Mouse (Mus musculus) brown adipose tissue, adult 24 weeks (tissue): Measurements from ENCODE around the gene Papss1. TPM values are rescaled to one million over a fixed set of nuclear protein-coding genes. Genes with fewer than 3 reads are reported as not detected.

ENCODE experiments used
- H3K27ac ChIP-seq: fragments of 200-500 bp; replicated peaks from 2 replicates; pipeline ENCODE4 v1.5.1; 2012; ENCODE audit warnings: low read depth, mild to moderate bottlenecking, low read length
- H3K4me1 ChIP-seq: fragments of 200-500 bp; 2 replicates; pipeline ENCODE4 v1.6.1; 2012; ENCODE audit warnings: low read length, mixed read lengths; ENCODE audit not compliant: control insufficient read depth, insufficient read depth, insufficient read length
- H3K4me3 ChIP-seq: fragments of 200-500 bp; 2 replicates; pipeline ENCODE4 v1.5.1; 2012; ENCODE audit warnings: low read depth, mild to moderate bottlenecking, low read length, moderate library complexity; ENCODE audit not compliant: insufficient read depth
- polyA plus RNA-seq: library from polyadenylated mRNA; stranded (reverse); fragments of >200 nt; gene quantifications from 2 replicates; pipeline ENCODE4 v1.2.4, GENCODE M21; 2012; ENCODE audit not compliant: missing spikeins, insufficient read depth, insufficient read length

Papss1 gene
- polyA plus RNA-seq, 1 experiment: 22.6 TPM

DNA sequence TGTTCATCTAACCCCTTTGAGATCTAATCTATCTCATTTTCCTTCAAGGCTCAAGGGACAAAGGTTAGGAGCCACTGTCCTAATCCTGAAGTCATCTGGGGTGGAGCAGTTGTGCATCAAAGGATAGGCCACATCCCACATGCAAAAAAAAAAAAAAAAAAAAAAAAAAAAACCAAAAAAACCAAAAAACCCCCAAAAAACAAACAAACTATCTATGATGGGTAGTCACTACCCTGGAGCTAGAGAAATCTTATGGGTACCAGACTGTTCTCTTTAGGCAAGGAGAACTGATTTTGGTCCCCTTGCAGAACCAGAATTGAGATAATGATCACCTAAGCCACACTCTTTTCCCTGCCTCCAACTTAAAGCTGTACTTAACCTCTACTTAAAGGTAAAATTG, 3.0 kb upstream of the Papss1 start:
- H3K27ac ChIP-seq: no peak overlapping the region
- 0 out of 2 replicates have a peak, but pooled peaks cover 2% of the 10 kb centered on the region for H3K4me1 ChIP-seq
- no peak overlapping the region for H3K4me3 ChIP-seq

DNA sequence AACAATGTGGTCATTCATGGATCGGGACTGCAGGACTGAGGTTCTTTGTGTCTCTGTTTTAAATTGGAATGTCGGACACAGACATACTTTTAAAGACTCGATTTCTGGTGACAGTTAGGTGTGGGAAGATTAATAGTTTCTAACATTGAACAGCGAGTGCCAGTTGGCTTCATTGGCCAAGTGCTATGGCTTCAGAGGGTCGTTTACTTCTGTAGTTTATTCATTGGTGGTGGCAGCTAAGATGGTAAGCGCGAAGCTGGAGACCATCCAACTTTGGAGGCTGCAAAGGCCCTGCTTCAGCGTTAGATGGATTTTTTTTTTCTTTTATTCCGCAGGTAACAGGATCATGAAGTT, 666 bp downstream of the Papss1 start:
- Histone ChIP-seq H3K4me1 (0 out of 2 replicates have a peak, but pooled peaks cover 2% of the 10 kb centered on the region), H3K27ac (no peak overlapping the region), H3K4me3 (peak overlapping the region; percentile 79)

DNA sequence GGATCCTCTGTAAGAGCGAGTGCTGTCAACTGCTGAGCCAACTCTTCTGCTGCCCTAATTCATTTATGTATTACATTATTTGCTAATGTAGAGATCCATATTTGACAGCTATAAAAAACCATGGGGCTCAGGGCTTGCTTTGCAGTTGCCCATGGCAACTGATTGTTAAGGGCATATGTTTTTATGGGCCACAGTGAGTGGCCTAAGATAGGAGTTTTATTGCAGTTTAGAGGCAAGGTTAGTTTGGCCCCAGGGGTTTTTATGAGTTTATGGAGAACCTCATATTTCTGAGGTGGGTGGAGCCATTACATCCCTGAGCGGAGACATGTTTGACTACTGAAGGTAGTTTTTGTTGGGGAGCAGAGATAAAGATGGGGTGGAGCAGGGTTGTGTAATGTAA, 1.7 kb downstream of the Papss1 start:
- Histone ChIP-seq H3K4me1 (0 out of 2 replicates have a peak, but pooled peaks cover 2% of the 10 kb centered on the region), H3K27ac (no peak overlapping the region), H3K4me3 (no peak overlapping the region)

DNA sequence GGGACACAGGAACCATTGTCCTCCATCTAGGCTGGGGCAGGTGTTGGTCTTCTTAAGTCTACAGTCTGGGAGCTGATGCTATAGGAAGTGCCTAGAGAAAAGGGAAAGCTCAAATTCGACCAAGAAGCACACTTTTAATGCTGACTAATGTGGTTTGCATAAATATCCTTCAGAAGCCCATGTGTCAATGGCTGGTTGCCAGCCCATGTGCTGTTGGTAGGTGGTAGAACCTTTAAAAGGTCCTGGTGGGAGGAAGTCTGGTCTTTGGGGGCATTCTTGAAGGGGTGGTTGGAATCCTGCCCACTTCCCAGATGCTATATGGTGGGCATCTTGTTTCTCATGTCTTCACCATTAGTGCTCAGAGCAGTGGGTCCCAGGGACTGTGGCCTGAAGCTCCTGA, 5.9 kb downstream of the Papss1 start:
- no peak overlapping the region for H3K27ac ChIP-seq
- H3K4me3 ChIP-seq: no peak overlapping the region
- no peaks in the 10 kb centered on the region for H3K4me1 ChIP-seq

DNA sequence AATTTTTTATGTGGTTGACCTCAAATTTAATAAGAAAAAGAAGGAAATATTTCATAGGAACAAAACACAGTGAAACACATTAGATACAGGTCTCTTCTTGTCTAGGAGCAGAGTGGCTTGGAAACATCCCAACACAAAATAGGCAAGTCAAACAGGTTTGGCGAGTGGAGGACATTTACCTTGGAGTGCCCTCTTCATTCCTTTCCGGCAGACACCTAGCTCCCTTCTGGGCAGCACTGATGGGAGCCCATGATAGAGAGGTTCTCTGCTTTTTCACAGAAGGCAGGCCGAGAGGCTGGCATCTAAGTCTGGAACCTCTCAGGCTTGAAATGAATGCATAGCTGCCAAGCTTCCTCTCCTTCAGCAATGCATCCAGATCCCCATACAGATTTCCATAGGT, 9.0 kb downstream of the Papss1 start:
- no peaks in the 10 kb centered on the region for H3K4me1 ChIP-seq
- no peak overlapping the region for H3K27ac ChIP-seq
- H3K4me3 ChIP-seq: no peak overlapping the region

DNA sequence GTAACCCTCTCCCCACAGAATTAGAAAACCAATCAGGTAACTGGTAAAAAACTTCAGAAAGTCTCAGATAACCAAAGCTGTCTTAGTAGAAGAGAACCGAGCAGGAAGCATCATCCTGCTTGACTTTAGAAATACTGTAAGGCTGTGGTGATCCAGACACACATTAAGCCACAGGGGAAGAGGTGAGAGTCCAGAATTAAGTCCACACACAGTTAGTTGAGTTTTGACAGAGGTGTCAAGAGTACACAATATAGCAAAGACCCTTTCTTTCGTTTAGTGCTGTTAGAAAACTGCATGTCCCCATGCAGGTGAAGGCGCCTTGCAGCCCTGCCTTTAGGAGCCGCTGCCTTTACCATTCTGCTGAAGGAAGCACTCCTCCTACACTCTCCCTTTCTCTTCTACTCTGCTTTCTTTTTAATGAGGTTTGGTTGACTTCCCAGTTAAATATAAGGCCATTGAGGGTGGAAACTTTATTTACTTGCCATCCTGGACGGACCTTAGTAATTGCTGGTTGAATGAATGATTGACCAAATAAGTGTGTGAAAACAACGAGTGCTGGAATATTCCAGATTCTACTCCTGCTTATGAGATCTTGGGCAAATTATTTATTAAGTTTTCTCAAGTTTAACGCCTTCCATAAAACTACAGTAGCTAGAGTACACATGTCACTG, 14.0 kb downstream of the Papss1 start:
- Histone ChIP-seq H3K4me1 (no peaks in the 10 kb centered on the region), H3K4me3 (no peak overlapping the region), H3K27ac (no peak overlapping the region)

DNA sequence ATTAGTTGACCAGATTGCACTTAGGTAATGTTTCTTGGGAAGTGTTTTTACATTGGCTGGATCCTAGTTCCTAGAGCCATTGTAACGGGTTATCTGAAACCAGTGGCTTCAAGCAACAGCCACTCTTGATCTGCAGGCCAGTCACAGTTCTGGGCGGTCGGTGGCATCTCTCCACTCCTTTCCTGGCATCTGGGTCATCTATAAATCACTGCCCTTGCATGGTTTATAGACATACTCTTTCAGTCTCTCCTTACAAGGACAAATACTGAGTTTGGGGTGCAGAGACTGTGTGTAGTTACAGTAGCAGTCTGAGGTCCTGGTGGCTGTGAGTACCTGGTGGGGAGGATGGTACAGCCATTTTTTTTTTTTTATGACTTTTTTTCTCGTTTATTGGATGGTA, 15.5 kb downstream of the Papss1 start:
- H3K27ac ChIP-seq: no peak overlapping the region
- H3K4me3 ChIP-seq: no peak overlapping the region
- H3K4me1 ChIP-seq: no peaks in the 10 kb centered on the region

DNA sequence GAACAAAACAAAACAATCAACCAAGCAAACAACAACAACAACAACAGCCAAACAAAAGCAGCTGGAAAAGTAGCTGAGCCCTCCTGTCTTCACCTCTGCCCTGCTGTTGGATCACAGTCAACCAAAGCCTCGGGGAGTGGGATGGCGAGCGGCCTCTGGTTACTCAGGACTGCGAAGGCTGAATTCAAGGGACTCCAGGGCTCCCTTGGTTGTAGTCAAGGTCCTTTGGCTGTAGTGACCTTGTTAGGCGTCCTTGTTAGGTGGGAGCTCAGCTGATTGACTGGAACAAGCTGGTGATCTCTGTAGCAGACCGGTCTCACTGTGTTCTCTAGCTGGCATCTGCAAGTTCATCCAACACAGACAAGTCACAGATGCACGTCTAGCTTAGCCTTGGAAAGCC, 16.5 kb downstream of the Papss1 start:
- Histone ChIP-seq H3K27ac (no peak overlapping the region), H3K4me3 (no peak overlapping the region), H3K4me1 (no peaks in the 10 kb centered on the region)

DNA sequence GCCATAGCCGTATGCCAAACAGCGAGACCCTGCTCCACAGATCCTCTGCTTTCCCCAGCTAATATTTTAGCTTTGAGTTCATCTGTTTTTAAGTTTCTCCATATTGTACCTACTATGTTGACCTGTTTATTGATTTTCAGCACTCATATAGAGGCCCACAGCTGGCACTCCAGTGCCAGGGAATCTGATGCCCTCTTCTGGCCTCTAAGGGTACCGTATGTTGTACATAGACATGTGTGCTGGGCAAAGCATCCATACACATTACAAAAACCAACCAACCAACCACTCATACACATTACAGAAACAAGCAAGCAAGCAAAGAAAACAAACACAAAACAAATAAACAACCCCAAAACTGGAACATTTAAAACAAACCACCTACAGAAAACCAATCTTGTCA, 22.2 kb downstream of the Papss1 start:
- Histone ChIP-seq H3K4me1 (no peaks in the 10 kb centered on the region), H3K4me3 (no peak overlapping the region), H3K27ac (no peak overlapping the region)

DNA sequence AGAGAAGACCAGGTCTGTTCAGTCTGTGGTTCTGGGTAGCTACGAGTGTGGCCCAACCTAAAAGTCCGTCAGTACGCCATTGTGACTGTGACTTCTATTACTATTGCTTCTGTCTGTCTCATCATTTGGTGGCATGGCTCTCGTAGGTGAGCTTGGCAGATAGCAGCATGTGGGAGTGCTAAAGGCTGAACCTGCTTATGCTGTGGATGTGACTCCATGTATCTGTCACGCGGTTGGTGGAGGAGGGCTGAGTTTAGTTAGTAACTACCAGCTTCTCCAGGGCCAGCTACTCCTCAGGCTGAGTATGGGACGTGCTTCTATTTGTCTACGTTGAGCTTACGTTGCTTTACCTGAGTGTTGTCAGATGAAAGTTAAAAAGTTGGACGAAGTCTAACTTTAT, 23.4 kb downstream of the Papss1 start:
- H3K4me3 ChIP-seq: no peak overlapping the region
- H3K27ac ChIP-seq: no peak overlapping the region
- H3K4me1 ChIP-seq: no peaks in the 10 kb centered on the region

DNA sequence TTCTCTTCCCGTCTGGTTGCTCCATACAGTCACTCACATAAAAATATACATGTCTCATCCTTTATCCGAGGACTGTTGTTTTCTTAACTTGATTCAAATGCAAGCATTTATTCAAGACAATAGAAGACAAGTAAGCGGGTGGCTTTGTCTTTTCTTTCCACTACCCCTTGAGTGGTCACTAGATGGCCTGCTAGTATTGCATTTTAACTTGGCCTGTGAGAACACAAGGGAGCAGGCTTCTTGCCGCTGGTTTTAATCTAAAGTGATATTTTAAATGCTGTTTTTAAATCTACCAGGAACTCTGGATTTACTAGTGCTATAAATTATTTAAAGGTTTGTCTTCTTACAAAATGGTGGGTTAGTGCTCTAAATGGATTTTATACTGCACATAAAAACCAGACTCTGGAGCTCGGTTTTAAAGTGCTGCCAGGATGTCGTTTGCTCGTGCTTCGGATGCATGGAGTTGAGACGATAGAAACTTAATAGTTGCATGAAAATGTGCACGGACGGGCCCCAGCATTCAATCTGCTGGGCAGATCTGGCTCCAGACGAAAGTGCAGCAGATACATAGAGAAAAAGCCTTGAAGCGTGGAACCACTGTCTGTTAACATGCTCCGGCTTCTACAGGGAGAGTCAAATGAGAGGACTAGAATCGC, 28.7 kb downstream of the Papss1 start:
- H3K4me3 ChIP-seq: no peak overlapping the region

DNA sequence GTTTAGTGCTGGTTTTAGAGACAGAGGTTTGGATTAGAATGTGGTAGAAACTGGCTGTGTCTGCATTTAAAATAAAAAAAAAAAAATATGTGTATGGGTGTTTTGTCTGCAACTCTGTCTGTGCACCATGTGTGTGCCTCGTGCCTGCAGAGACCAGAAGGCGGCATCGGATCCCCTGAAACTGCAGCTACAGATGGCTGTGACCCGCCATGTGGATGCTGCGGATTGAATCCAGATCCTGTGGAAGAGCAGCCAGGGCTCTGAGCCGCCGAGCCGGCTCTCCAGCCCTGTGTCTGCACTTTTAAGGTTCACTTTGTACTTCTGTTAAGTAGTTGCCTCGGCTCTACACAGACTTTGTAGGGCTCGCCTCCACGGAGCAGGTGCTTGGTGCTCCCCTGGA, 29.8 kb downstream of the Papss1 start:
- no peak overlapping the region for H3K4me3 ChIP-seq
- no peaks in the 10 kb centered on the region for H3K4me1 ChIP-seq

More for the DNA sequence above, 28.7 kb downstream of the Papss1 start:
- Histone ChIP-seq H3K27ac (no peak overlapping the region), H3K4me1 (no peaks in the 10 kb centered on the region)

DNA sequence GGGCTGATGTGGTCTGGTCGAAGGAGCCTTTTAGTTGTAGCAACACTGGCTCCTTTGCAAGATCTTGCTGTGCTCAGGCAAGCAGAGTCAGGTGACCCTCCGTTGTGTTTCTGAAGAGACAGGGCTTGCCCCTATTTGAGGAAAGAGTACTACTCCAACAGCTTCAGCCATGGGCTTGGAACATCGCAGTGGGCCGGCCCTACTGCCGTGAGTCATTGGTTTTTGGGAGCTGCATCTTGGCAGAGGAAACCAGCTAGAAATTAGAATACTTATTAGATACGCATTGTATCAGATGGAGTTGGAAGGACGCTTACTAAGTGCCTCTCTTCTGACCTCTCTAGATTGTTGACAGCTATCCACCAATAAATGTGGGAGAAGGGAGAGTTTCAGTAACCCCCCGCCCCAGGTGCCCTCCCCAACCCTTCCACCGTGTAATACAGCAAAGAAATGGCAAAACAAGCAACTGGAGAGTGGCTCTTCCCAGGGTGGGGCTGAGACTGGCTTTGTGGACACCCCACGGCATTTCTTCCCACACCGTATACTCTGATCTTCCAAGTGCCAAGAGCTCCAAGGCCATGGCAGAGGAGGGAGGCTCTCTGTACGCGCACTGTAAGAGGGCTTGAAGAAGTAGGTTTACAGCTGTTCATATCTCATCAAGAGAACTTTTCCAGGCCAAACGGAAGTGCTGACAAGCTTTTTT, 31.1 kb downstream of the Papss1 start:
- no peak overlapping the region for H3K27ac ChIP-seq
- H3K4me1 ChIP-seq: no peaks in the 10 kb centered on the region
- H3K4me3 ChIP-seq: no peak overlapping the region

More for the DNA sequence above, 29.8 kb downstream of the Papss1 start:
- no peak overlapping the region for H3K27ac ChIP-seq

DNA sequence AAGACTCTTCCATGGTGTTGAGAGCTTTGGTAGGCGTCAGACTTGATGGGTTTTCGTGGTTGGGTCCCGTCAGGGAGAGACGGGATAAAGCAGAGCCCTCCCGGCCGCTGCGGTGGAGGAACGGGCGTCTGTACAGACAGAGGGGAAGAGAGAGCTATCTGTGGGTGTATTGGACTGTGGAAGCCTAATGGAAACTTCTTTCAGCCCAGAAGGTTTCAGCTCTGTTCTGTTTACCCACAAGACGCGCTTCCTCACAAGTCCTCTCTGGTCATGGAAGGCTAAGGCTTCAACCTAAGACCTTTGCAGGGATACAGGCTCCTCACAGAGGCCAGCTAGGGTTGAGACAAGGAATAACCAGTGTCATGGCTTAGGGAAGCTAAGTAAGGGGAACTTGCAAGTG, 36.2 kb downstream of the Papss1 start:
- H3K4me1 ChIP-seq: no peaks in the 10 kb centered on the region
- no peak overlapping the region for H3K27ac ChIP-seq
- H3K4me3 ChIP-seq: no peak overlapping the region

DNA sequence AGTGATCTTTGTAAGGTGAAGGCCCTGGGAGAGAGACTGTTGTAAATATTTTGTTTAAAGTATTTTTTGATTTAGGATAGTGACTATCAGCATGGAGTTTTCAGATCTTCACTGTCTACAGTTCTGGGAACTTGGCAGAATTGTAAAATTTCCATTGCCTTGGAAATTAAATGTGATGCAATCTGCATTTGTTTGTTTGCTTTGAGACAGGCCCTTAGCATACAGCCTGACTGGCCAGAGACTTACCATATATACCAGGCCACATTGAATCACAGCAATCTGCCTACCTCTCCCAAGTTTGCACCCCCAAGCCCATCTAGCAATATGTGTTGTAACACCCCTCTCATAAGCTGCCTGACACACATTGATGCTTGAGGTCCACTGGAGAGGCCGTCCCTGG, 36.8 kb downstream of the Papss1 start:
- no peak overlapping the region for H3K4me3 ChIP-seq
- no peak overlapping the region for H3K27ac ChIP-seq
- no peaks in the 10 kb centered on the region for H3K4me1 ChIP-seq

DNA sequence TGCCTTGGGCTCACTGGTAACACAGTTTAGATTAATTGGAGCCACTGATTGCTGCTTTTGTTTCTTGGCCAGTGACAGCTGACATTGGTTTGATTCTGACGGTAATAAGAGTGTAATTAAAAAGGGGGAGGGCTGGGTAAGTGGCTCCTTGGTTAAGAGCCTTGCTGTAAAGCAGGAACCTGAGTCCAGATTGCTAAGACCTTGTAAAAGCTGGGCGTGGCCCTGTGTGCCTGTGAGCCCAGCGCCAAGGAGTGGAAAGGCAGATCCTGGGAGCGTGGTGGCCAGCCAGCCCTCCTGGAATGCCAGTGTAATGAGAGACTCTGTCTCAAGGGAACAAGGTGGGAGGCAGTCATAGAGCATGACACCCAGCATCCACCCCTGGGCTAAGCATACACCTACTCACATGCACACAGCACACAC, 38.4 kb downstream of the Papss1 start:
- H3K4me1 ChIP-seq: no peaks in the 10 kb centered on the region; the same call in 1 of the 2 replicates
- no peak overlapping the region for H3K4me3 ChIP-seq
- no peak overlapping the region for H3K27ac ChIP-seq
